Mouse (Mus musculus) lung, postnatal 0 days (tissue): ENCODE measurements at regions not wholly inside any gene's neighbourhood (a gene's known extent, or its start where the extent isn't known, plus 50 kb on each side); places are given as distances from the start of the nearest gene placed in this dataset.

Experiments
- ATAC-seq: fragments of 200-750 bp; cut with Nextera tagmentation; 2 replicates; pipeline ENCODE4 v1.8.0; 2017; ENCODE audit warnings: moderate library complexity
- DNase-seq: peaks from one replicate; pipeline ENCODE4 v3.0.0-alpha.2; 2016; ENCODE audit warnings: low spot score
- H3K27ac ChIP-seq: fragments of 300-500 bp; sonication (generic); 2 replicates; pipeline ENCODE4 v1.5.1; 2014; ENCODE audit warnings: antibody characterized with exemption, mild to moderate bottlenecking, low read length, mixed read lengths
- H3K27me3 ChIP-seq: fragments of 300-500 bp; sonication (generic); replicated peaks from 2 replicates; pipeline ENCODE4 v1.6.1; 2014; ENCODE audit warnings: low read length, mixed read lengths; ENCODE audit not compliant: insufficient read depth
- H3K36me3 ChIP-seq: fragments of 300-500 bp; sonication (generic); 2 replicates; pipeline ENCODE4 v1.6.1; 2014; ENCODE audit warnings: low read length, mixed read lengths; ENCODE audit not compliant: insufficient read depth
- H3K4me1 ChIP-seq: fragments of 300-500 bp; sonication (generic); 2 replicates; pipeline ENCODE4 v1.6.1; 2014; ENCODE audit warnings: antibody characterized with exemption, low read depth, low read length, mixed read lengths; ENCODE audit not compliant: insufficient read depth
- H3K4me2 ChIP-seq: fragments of 300-500 bp; sonication (generic); replicated peaks from 2 replicates; pipeline ENCODE4 v1.6.1; 2014; ENCODE audit warnings: low read depth, mild to moderate bottlenecking, low read length, moderate library complexity, mixed read lengths
- H3K4me3 ChIP-seq: fragments of 300-500 bp; sonication (generic); 2 replicates; pipeline ENCODE4 v1.5.1; 2014; ENCODE audit warnings: low read depth, low read length
- H3K9ac ChIP-seq: fragments of 300-500 bp; sonication (generic); replicated peaks from 2 replicates; pipeline ENCODE4 v1.6.1; 2014; ENCODE audit warnings: low read depth, mild to moderate bottlenecking
- H3K9me3 ChIP-seq: fragments of 300-500 bp; sonication (generic); 2 replicates; pipeline ENCODE4 v1.6.1; 2016; ENCODE audit warnings: low read length, mixed read lengths
- CTCF ChIP-seq: IDR thresholded peaks from 2 replicates; pipeline ENCODE4 v1.5.1; 2016; ENCODE audit warnings: antibody characterized with exemption, mild to moderate bottlenecking
- EP300 ChIP-seq: IDR thresholded peaks from 2 replicates; pipeline ENCODE4 v1.6.1; 2016; ENCODE audit warnings: antibody characterized with exemption, mild to moderate bottlenecking, control low read depth
- WGBS: fragments of 180-500 bp; shearing (Covaris S2); extraction: QIAGEN DNeasy Blood & Tissue Kit; methylation state at CpG from one replicate; pipeline ENCODE4 v1.1.7; 2014; 5-methylcytosine and 5-hydroxymethylcytosine counted together

GRCm38 (mm10) chr13:97634041-97634788, 126.2 kb downstream of the Gm10260 start:
- H3K9me3 ChIP-seq = no peaks in the 10 kb centered on the region
- H3K36me3 ChIP-seq = no peaks in the 10 kb centered on the region
- H3K4me2 ChIP-seq = no peak overlapping the region
- no peak for TF ChIP-seq EP300
- TF ChIP-seq CTCF = no peak
- no peak overlapping the region for H3K9ac ChIP-seq
- no peak overlapping the region for H3K4me3 ChIP-seq
- no peaks in the 10 kb centered on the region for H3K27me3 ChIP-seq
- H3K27ac ChIP-seq = no peak overlapping the region
- DNase-seq (no peak), ATAC-seq (no peak)
- no peaks in the 10 kb centered on the region for H3K4me1 ChIP-seq
- 63% methylated on average over 8 of the region's 8 CpGs for WGBS

- WGBS = 65% methylated on average over 4 of the region's 4 CpGs
- no peak for DNase-seq
- H3K4me3 ChIP-seq = no peak overlapping the region
- no peak overlapping the region for H3K27ac ChIP-seq
- no peak overlapping the region for H3K4me2 ChIP-seq
- H3K36me3 ChIP-seq = no peaks in the 10 kb centered on the region
- no peak overlapping the region for H3K9ac ChIP-seq
- ATAC-seq = no peak
- H3K9me3 ChIP-seq = no peaks in the 10 kb centered on the region
- no peaks in the 10 kb centered on the region for H3K4me1 ChIP-seq
- TF ChIP-seq EP300 (no peak), CTCF (no peak)
- H3K27me3 ChIP-seq = no peaks in the 10 kb centered on the region
These were observed 126.9 kb downstream of the Gm10260 start for GRCm38 (mm10) chr13:97633551-97633950.

- Histone ChIP-seq H3K36me3 (no peaks in the 10 kb centered on the region), H3K9me3 (no peaks in the 10 kb centered on the region), H3K4me2 (no peak overlapping the region), H3K4me3 (no peak overlapping the region), H3K4me1 (no peaks in the 10 kb centered on the region), H3K27me3 (no peaks in the 10 kb centered on the region), H3K9ac (no peak overlapping the region), H3K27ac (no peak overlapping the region)
- no peak for TF ChIP-seq CTCF
- no peak for TF ChIP-seq EP300
- no peak for DNase-seq
- WGBS = 81% methylated on average over 13 of the region's 13 CpGs
- no peak for ATAC-seq
These were observed 128.5 kb downstream of the Gm10260 start for GRCm38 (mm10) chr13:97631872-97632402.

- H3K36me3 ChIP-seq = no peaks in the 10 kb centered on the region
- no peak for ATAC-seq
- H3K4me1 ChIP-seq = no peaks in the 10 kb centered on the region
- 78% methylated on average over 5 of the region's 5 CpGs for WGBS
- H3K9ac ChIP-seq = no peak overlapping the region
- no peak for TF ChIP-seq CTCF
- no peaks in the 10 kb centered on the region for H3K9me3 ChIP-seq
- H3K27me3 ChIP-seq = no peaks in the 10 kb centered on the region
- H3K4me2 ChIP-seq = no peak overlapping the region
- no peak overlapping the region for H3K27ac ChIP-seq
- DNase-seq = no peak
- no peak overlapping the region for H3K4me3 ChIP-seq
These were observed 129.5 kb downstream of the Gm10260 start for GRCm38 (mm10) chr13:97630921-97631320.

- DNase-seq (no peak), ATAC-seq (no peak)
- H3K27me3 ChIP-seq = no peaks in the 10 kb centered on the region
- H3K36me3 ChIP-seq = no peaks in the 10 kb centered on the region
- WGBS = 83% methylated on average over 7 of the region's 7 CpGs
- H3K4me1 ChIP-seq = no peaks in the 10 kb centered on the region
- TF ChIP-seq CTCF (no peak), EP300 (no peak)
- H3K4me3 ChIP-seq = no peak overlapping the region
- no peaks in the 10 kb centered on the region for H3K9me3 ChIP-seq
- H3K4me2 ChIP-seq = no peak overlapping the region
- no peak overlapping the region for H3K27ac ChIP-seq
- H3K9ac ChIP-seq = no peak overlapping the region
These were observed 131.8 kb downstream of the Gm10260 start for GRCm38 (mm10) chr13:97628608-97629007.

- H3K4me1 ChIP-seq = no peaks in the 10 kb centered on the region
- 72% methylated on average over 10 of the region's 10 CpGs for whole genome bisulfite sequencing
- no peaks in the 10 kb centered on the region for H3K9me3 ChIP-seq
- ATAC-seq = no peak
- no peak for DNase-seq
- no peak for TF ChIP-seq EP300
- TF ChIP-seq CTCF = no peak
- H3K27me3 ChIP-seq = no peaks in the 10 kb centered on the region
- H3K9ac ChIP-seq = no peak overlapping the region
- no peaks in the 10 kb centered on the region for H3K36me3 ChIP-seq
- H3K4me2 ChIP-seq = no peak overlapping the region
- H3K27ac ChIP-seq = no peak overlapping the region
- no peak overlapping the region for H3K4me3 ChIP-seq
These were observed 133.2 kb downstream of the Gm10260 start for GRCm38 (mm10) chr13:97627247-97627646.
